In genomic region chr15:5511046-5511445, GRCm38 (mm10) we compare ENCODE assay signal across 19 mouse cellular contexts.
DNase-seq lines count a peak whose midpoint lies in the region; ATAC-seq and TF ChIP-seq lines count a peak whose summit lies in the region.
"Had no signal": no experiment of that assay in that cellular context is flagged by ENCODE, and none has a peak within 500 bp of the region (broad histone marks: within the 10 kb centered on the region; RNA-seq: fewer than 3 reads in every experiment).

No protein-coding gene starts in this region.

- H3K27me3 ChIP-seq in liver, postnatal 0 days (ENCODE audit: insufficient read depth, low read length) = no peaks in the 10 kb centered on the region
- H3K27me3 ChIP-seq: forebrain, embryonic 13.5 days; heart, embryonic 13.5 days had no signal

- WGBS in liver, postnatal 0 days (ENCODE audit: insufficient replicate concordance) = 59% methylated on average over 3 of the region's 3 CpGs

- TF ChIP-seq CTCF in liver, postnatal 0 days (IDR thresholded peaks at IDR 0.05; ENCODE audit: low read depth) = no peak

- no peaks in the 10 kb centered on the region for H3K36me3 ChIP-seq in liver, postnatal 0 days (replicated peaks; ENCODE audit: insufficient read depth, low read length)
- H3K36me3 ChIP-seq: embryonic facial prominence, embryonic 10.5 days; heart, embryonic 13.5 days had no signal

- no peak for ATAC-seq in CD4-positive, CD25-positive, alpha-beta regulatory T cell, adult 4 months
- ATAC-seq in liver, postnatal 0 days = no peak
- ATAC-seq: forebrain, embryonic 13.5 days; hindbrain, embryonic 16.5 days had no signal

- H3K9me3 ChIP-seq in liver, postnatal 0 days (ENCODE audit: low read length) = no peaks in the 10 kb centered on the region
- H3K9me3 ChIP-seq: embryonic facial prominence, embryonic 10.5 days; forebrain, embryonic 13.5 days; heart, embryonic 13.5 days had no signal

- no peak overlapping the region for H3K27ac ChIP-seq in liver, postnatal 0 days (ENCODE audit: low read depth)
- H3K27ac ChIP-seq: embryonic facial prominence, embryonic 10.5 days; forebrain, embryonic 13.5 days; gastrocnemius, adult 2 months; heart, embryonic 13.5 days had no signal

- no peak overlapping the region for H3K4me2 ChIP-seq in liver, postnatal 0 days (ENCODE audit: low read depth, low read length)
- H3K4me2 ChIP-seq: forebrain, embryonic 13.5 days; heart, embryonic 13.5 days had no signal

- no peak for TF ChIP-seq EP300 in liver, postnatal 0 days (IDR thresholded peaks at IDR 0.05; ENCODE audit: low read depth)

- peak; percentile 41 for DNase-seq in CD4-positive, CD25-positive, alpha-beta regulatory T cell, adult 2 months (ENCODE audit: low read depth, low spot score)
- DNase-seq in thymus, postnatal 0 days (ENCODE audit: low spot score) = peak; percentile 42
- peak; percentile 32 to 59 for DNase-seq in thymus, postnatal 36 days
- no peak for DNase-seq in urinary bladder, postnatal 4 days (ENCODE audit: low spot score in 2 of 2)
- no peak for DNase-seq in right cerebral cortex, postnatal 14 days
- DNase-seq in liver, postnatal 0 days = no peak
- DNase-seq: adrenal gland, adult 2 months; adrenal gland, postnatal 25 days; B cell, adult 2 months; cerebellum, adult 18-20 months; cerebellum, adult 9-11 months; gastrocnemius, adult 2 months; gastrocnemius, postnatal 25 days; heart, postnatal 36 days had no signal

- H3K4me1 ChIP-seq in liver, postnatal 0 days (ENCODE audit: insufficient read depth) = 0 out of 2 replicates have a peak, but pooled peaks cover 3% of the 10 kb centered on the region
- H3K4me1 ChIP-seq: embryonic facial prominence, embryonic 10.5 days; forebrain, embryonic 13.5 days; heart, embryonic 13.5 days had no signal

- no peak overlapping the region for H3K9ac ChIP-seq in liver, postnatal 0 days (replicated peaks)
- H3K9ac ChIP-seq: forebrain, embryonic 13.5 days; heart, embryonic 13.5 days had no signal

- no peak overlapping the region for H3K4me3 ChIP-seq in liver, postnatal 0 days (ENCODE audit: low read depth, low read length)
- H3K4me3 ChIP-seq: embryonic facial prominence, embryonic 10.5 days; forebrain, embryonic 13.5 days; gastrocnemius, adult 2 months; heart, embryonic 13.5 days had no signal

Comparison
In these comparisons a context has a peak if more than half of its experiments do, and no peak if none do; other contexts are left out.
1. DNase-seq: peak in CD4-positive, CD25-positive, alpha-beta regulatory T cell, adult 2 months (single experiment), thymus, postnatal 0 days (single experiment) and thymus, postnatal 36 days (2 of 2); none in urinary bladder, postnatal 4 days (0 of 2), right cerebral cortex, postnatal 14 days (single experiment) and liver, postnatal 0 days (single experiment).